Mouse (Mus musculus) WW6 (cell line): Measurements from ENCODE around the gene Dclk1.

Experiments
- DNase-seq: peaks from one replicate; pipeline ENCODE4 v3.0.0-alpha.2; 2013; ENCODE audit warnings: low read depth, low spot score

Dclk1 gene

GRCm38 (mm10) chr3:55496462-55496941, 254.3 kb downstream of the Dclk1 start:
- no peak for DNase-seq

GRCm38 (mm10) chr3:55499298-55499697, 257.1 kb downstream of the Dclk1 start:
- DNase-seq = no peak

- no peak for DNase-seq
Observed at GRCm38 (mm10) chr3:55510198-55510597, 268.0 kb downstream of the Dclk1 start.

- no peak for DNase-seq
Observed at GRCm38 (mm10) chr3:55511658-55512057, 269.5 kb downstream of the Dclk1 start.

GRCm38 (mm10) chr3:55515966-55516365, 273.8 kb downstream of the Dclk1 start:
- no peak for DNase-seq

- no peak for DNase-seq
Observed at GRCm38 (mm10) chr3:55517454-55518014, 275.4 kb downstream of the Dclk1 start.

GRCm38 (mm10) chr3:55520240-55521180, 278.3 kb downstream of the Dclk1 start:
- DNase-seq = no peak

- no peak for DNase-seq
Observed at GRCm38 (mm10) chr3:55521776-55522175, 279.6 kb downstream of the Dclk1 start.

GRCm38 (mm10) chr3:55523224-55523623, 281.1 kb downstream of the Dclk1 start:
- DNase-seq = no peak

GRCm38 (mm10) chr3:55523735-55524477, 281.7 kb downstream of the Dclk1 start:
- DNase-seq = no peak

GRCm38 (mm10) chr3:55524491-55525195, 282.5 kb downstream of the Dclk1 start:
- DNase-seq = no peak

- no peak for DNase-seq
Observed at GRCm38 (mm10) chr3:55526470-55526869, 284.3 kb downstream of the Dclk1 start.

GRCm38 (mm10) chr3:55527566-55527965, 285.4 kb downstream of the Dclk1 start:
- no peak for DNase-seq

GRCm38 (mm10) chr3:55528012-55528411, 285.8 kb downstream of the Dclk1 start:
- DNase-seq = no peak

- no peak for DNase-seq
Observed at GRCm38 (mm10) chr3:55529414-55529813, 287.2 kb downstream of the Dclk1 start.

- no peak for DNase-seq
Observed at GRCm38 (mm10) chr3:55531204-55532044, 289.3 kb downstream of the Dclk1 start.

GRCm38 (mm10) chr3:55532175-55532973, 290.2 kb downstream of the Dclk1 start:
- no peak for DNase-seq

GRCm38 (mm10) chr3:55535591-55536200, 293.5 kb downstream of the Dclk1 start:
- DNase-seq = no peak

GRCm38 (mm10) chr3:55536901-55537300, 294.7 kb downstream of the Dclk1 start:
- no peak for DNase-seq
